Mouse (Mus musculus) midbrain, embryonic 11.5 days (tissue): Measurements from ENCODE around the gene Ube2l3. TPM values are rescaled to one million over a fixed set of nuclear protein-coding genes. Genes with fewer than 3 reads are reported as not detected.
A peak's percentile ranks its signal among the peaks of the same experiment; 100 is the strongest.
"Not testable (repeated sequence)": the region's sequence is repeated elsewhere in the genome, so short reads cannot be mapped to it uniquely, and the experiment has no call there.

Experiments
- ATAC-seq: fragments of 200-750 bp; cut with Nextera tagmentation; 2 replicates; pipeline ENCODE4 v1.8.0; 2017; ENCODE audit warnings: moderate TSS enrichment, moderate library complexity; ENCODE audit not compliant: low FRiP score
- DNase-seq: peaks from one replicate; pipeline ENCODE4 v3.0.0; 2015; ENCODE audit warnings: low spot score; ENCODE audit errors: missing footprints
- H3K27ac ChIP-seq: fragments of 300-500 bp; sonication (generic); 2 replicates; pipeline ENCODE4 v1.5.1; 2014; ENCODE audit warnings: low read depth, low read length
- H3K27me3 ChIP-seq: fragments of 300-500 bp; sonication (generic); 2 replicates; pipeline ENCODE4 v1.6.1; 2014; ENCODE audit warnings: mild to moderate bottlenecking, low read length, moderate library complexity, mixed read lengths; ENCODE audit not compliant: control insufficient read depth, insufficient read depth
- H3K36me3 ChIP-seq: fragments of 300-500 bp; sonication (generic); 2 replicates; pipeline ENCODE4 v1.6.1; 2014; ENCODE audit warnings: mild to moderate bottlenecking, low read length, moderate library complexity, mixed read lengths; ENCODE audit not compliant: control insufficient read depth, insufficient read depth
- H3K4me1 ChIP-seq: fragments of 300-500 bp; sonication (generic); 2 replicates; pipeline ENCODE4 v1.6.1; 2014; ENCODE audit warnings: low read length; ENCODE audit not compliant: control insufficient read depth, insufficient read depth
- H3K4me2 ChIP-seq: fragments of 300-500 bp; sonication (generic); 2 replicates; pipeline ENCODE4 v1.6.1; 2014; ENCODE audit warnings: mild to moderate bottlenecking, moderate library complexity
- H3K4me3 ChIP-seq: fragments of 300-500 bp; sonication (generic); 2 replicates; pipeline ENCODE4 v1.5.1; 2014; ENCODE audit warnings: low read depth, low read length
- H3K9ac ChIP-seq: fragments of 300-500 bp; sonication (generic); 2 replicates; pipeline ENCODE4 v1.6.1; 2014; ENCODE audit warnings: low read length
- H3K9me3 ChIP-seq: fragments of 300-500 bp; sonication (generic); 2 replicates; pipeline ENCODE4 v1.6.1; 2016; ENCODE audit warnings: low read length; ENCODE audit not compliant: control insufficient read depth
- WGBS: fragments of 180-500 bp; shearing (Covaris S2); extraction: QIAGEN DNeasy Blood & Tissue Kit; methylation state at CpG from one replicate; pipeline ENCODE4 v1.1.7; 2014; 5-methylcytosine and 5-hydroxymethylcytosine counted together
- polyA plus RNA-seq: library from polyadenylated mRNA; unstranded; fragments of >200 nt; fragmentation: Nextera tagmentation; extraction: Ambion mirVana; gene quantifications from 2 replicates; pipeline ENCODE4 v1.2.1, GENCODE M21; 2014

The Ube2l3 gene
- polyA plus RNA-seq, 1 experiment from 2014 or later: 446 TPM

- H3K27me3 ChIP-seq: no peaks in the 10 kb centered on the region
- H3K4me1 ChIP-seq: peaks cover 18% of the 10 kb centered on the region
- peak overlapping the region; percentile 83 for H3K4me3 ChIP-seq
- DNase-seq (no peak), ATAC-seq (no peak)
- H3K9me3 ChIP-seq: no peaks in the 10 kb centered on the region; the same call in 1 of the 2 replicates
- H3K4me2 ChIP-seq: peak overlapping the region; percentile 90
- peak overlapping the region; percentile 92 for H3K9ac ChIP-seq
- H3K27ac ChIP-seq: peak overlapping the region; percentile 89
- H3K36me3 ChIP-seq: no peaks in the 10 kb centered on the region
- WGBS: 3% methylated on average over 12 of the region's 12 CpGs
Observed at GRCm38 (mm10) chr16:17234499-17234895, 32.0 kb upstream of the Ube2l3 start.

GRCm38 (mm10) chr16:17233702-17234498 lies 31.5 kb upstream of the Ube2l3 start:
- under 1% methylated on average over 58 of the region's 62 CpGs for WGBS
- H3K27ac ChIP-seq: peak overlapping the region; percentile 89
- peaks cover 18% of the 10 kb centered on the region for H3K4me1 ChIP-seq
- H3K36me3 ChIP-seq: no peaks in the 10 kb centered on the region
- H3K4me2 ChIP-seq: peak overlapping the region; percentile 90
- ATAC-seq (peak; percentile 75), DNase-seq (peak; percentile 98)
- peak overlapping the region; percentile 92 for H3K9ac ChIP-seq
- no peaks in the 10 kb centered on the region for H3K27me3 ChIP-seq
- peak overlapping the region; percentile 83 for H3K4me3 ChIP-seq
- no peaks in the 10 kb centered on the region; the same call in 1 of the 2 replicates for H3K9me3 ChIP-seq

GRCm38 (mm10) chr16:17232794-17233701 lies 30.6 kb upstream of the Ube2l3 start, which contains the start of gene Hic2:
Hic2 (plus strand) TSS chr16:17233572.
- Histone ChIP-seq H3K27ac (peak within 1 kb of the TSS; percentile 89), H3K27me3 (no peaks in the 10 kb centered on the region), H3K4me3 (peak within 1 kb of the TSS; percentile 83), H3K9ac (peak within 1 kb of the TSS; percentile 92), H3K36me3 (no peaks in the 10 kb centered on the region), H3K9me3 (no peaks in the 10 kb centered on the region; the same call in 1 of the 2 replicates), H3K4me1 (peaks cover 18% of the 10 kb centered on the region), H3K4me2 (peak within 1 kb of the TSS; percentile 90)
- DNase-seq (peak; percentile 99), ATAC-seq (peak; percentile 98)
- 1% methylated on average over 59 of the region's 59 CpGs for WGBS

GRCm38 (mm10) chr16:17231523-17231922 lies 29.1 kb upstream of the Ube2l3 start:
- not testable (repeated sequence) for H3K4me2 ChIP-seq, H3K4me3 ChIP-seq
- 89% methylated on average over 2 of the region's 2 CpGs for WGBS

GRCm38 (mm10) chr16:17226496-17226895 lies 24.0 kb upstream of the Ube2l3 start:
- no peak for DNase-seq
- Histone ChIP-seq H3K36me3 (no peaks in the 10 kb centered on the region), H3K9ac (no peak overlapping the region), H3K27me3 (no peaks in the 10 kb centered on the region), H3K9me3 (no peaks in the 10 kb centered on the region; the same call in 1 of the 2 replicates), H3K4me1 (no peaks in the 10 kb centered on the region), H3K4me2 (no peak overlapping the region), H3K27ac (no peak overlapping the region), H3K4me3 (no peak overlapping the region)
- ATAC-seq: no peak

More at GRCm38 (mm10) chr16:17231523-17231922, 29.1 kb upstream of the Ube2l3 start:
- not testable (repeated sequence) for ATAC-seq, H3K27me3 ChIP-seq, H3K27ac ChIP-seq, DNase-seq, H3K9ac ChIP-seq, H3K9me3 ChIP-seq, H3K36me3 ChIP-seq
- peaks cover 18% of the 10 kb centered on the region for H3K4me1 ChIP-seq

- ATAC-seq (no peak), DNase-seq (no peak)
- Histone ChIP-seq H3K36me3 (no peaks in the 10 kb centered on the region), H3K27ac (no peak overlapping the region), H3K4me2 (no peak overlapping the region), H3K9me3 (no peaks in the 10 kb centered on the region; the same call in 1 of the 2 replicates), H3K4me1 (no peaks in the 10 kb centered on the region), H3K9ac (no peak overlapping the region), H3K4me3 (no peak overlapping the region), H3K27me3 (no peaks in the 10 kb centered on the region)
- 88% methylated on average over 5 of the region's 5 CpGs for WGBS
Observed at GRCm38 (mm10) chr16:17225584-17225983, 23.1 kb upstream of the Ube2l3 start.

GRCm38 (mm10) chr16:17222197-17222596 lies 19.7 kb upstream of the Ube2l3 start:
- Histone ChIP-seq H3K36me3 (no peaks in the 10 kb centered on the region), H3K9me3 (no peaks in the 10 kb centered on the region), H3K9ac (no peak overlapping the region), H3K4me2 (no peak overlapping the region), H3K27ac (no peak overlapping the region), H3K27me3 (no peaks in the 10 kb centered on the region), H3K4me1 (no peaks in the 10 kb centered on the region), H3K4me3 (no peak overlapping the region)
- 36% methylated on average over 25 of the region's 25 CpGs for WGBS
- ATAC-seq: peak; percentile 100
- peak; percentile 97 for DNase-seq

- H3K4me3 ChIP-seq: no peak overlapping the region
- WGBS: 40% methylated on average over 7 of the region's 7 CpGs
- H3K27ac ChIP-seq: no peak overlapping the region
- no peak overlapping the region for H3K4me2 ChIP-seq
- H3K36me3 ChIP-seq: no peaks in the 10 kb centered on the region
- H3K4me1 ChIP-seq: no peaks in the 10 kb centered on the region
- ATAC-seq: no peak
- H3K9me3 ChIP-seq: no peaks in the 10 kb centered on the region
- DNase-seq: no peak
- no peak overlapping the region for H3K9ac ChIP-seq
- no peaks in the 10 kb centered on the region for H3K27me3 ChIP-seq
Observed at GRCm38 (mm10) chr16:17220127-17220733, 17.8 kb upstream of the Ube2l3 start.
